Mouse (Mus musculus): ENCODE measurements at regions not wholly inside any gene's neighbourhood (a gene's known extent, or its start where the extent isn't known, plus 50 kb on each side); places are given as distances from the start of the nearest gene placed in this dataset.
A peak's percentile ranks its signal among the peaks of the same experiment; 100 is the strongest.

GRCm38 (mm10) chr1:121074569-121074968, 257.8 kb downstream of the Insig2 start:
- H3K4me1 ChIP-seq (ENCODE audit: control insufficient read depth, insufficient read depth, low read length), result no peaks in the 10 kb centered on the region
- 70% methylated on average over 1 of the region's 1 CpGs for WGBS
- no peak overlapping the region for H3K27ac ChIP-seq (ENCODE audit: low read length)
- H3K9me3 ChIP-seq (replicated peaks; ENCODE audit: control insufficient read depth, low read length), result no peaks in the 10 kb centered on the region
- H3K4me2 ChIP-seq (ENCODE audit: low read depth, low read length), result no peak overlapping the region
- no peak for ATAC-seq (replicated peaks; ENCODE audit: extremely low read depth, insufficient read depth, low FRiP score)
- no peak overlapping the region for H3K9ac ChIP-seq (ENCODE audit: low read length)
- no peaks in the 10 kb centered on the region for H3K36me3 ChIP-seq (ENCODE audit: control insufficient read depth, insufficient read depth)
- H3K4me3 ChIP-seq (ENCODE audit: low read length), result no peak overlapping the region
- H3K27me3 ChIP-seq (ENCODE audit: control insufficient read depth, insufficient read depth, low read length), result no peaks in the 10 kb centered on the region

GRCm38 (mm10) chr1:121082839-121083238, 249.6 kb downstream of the Insig2 start:
- WGBS, result 29% methylated on average over 5 of the region's 5 CpGs
- Histone ChIP-seq H3K9ac (ENCODE audit: low read length) (no peak overlapping the region), H3K27me3 (ENCODE audit: control insufficient read depth, insufficient read depth, low read length) (0 out of 2 replicates have a peak, but pooled peaks cover 2% of the 10 kb centered on the region), H3K9me3 (replicated peaks; ENCODE audit: control insufficient read depth, low read length) (no peaks in the 10 kb centered on the region), H3K27ac (ENCODE audit: low read length) (no peak overlapping the region), H3K4me1 (ENCODE audit: control insufficient read depth, insufficient read depth, low read length) (no peaks in the 10 kb centered on the region), H3K4me2 (ENCODE audit: low read depth, low read length) (no peak overlapping the region), H3K4me3 (ENCODE audit: low read length) (no peak overlapping the region), H3K36me3 (ENCODE audit: control insufficient read depth, insufficient read depth) (no peaks in the 10 kb centered on the region)
- ATAC-seq (replicated peaks; ENCODE audit: extremely low read depth, insufficient read depth, low FRiP score), result no peak

- ATAC-seq (replicated peaks; ENCODE audit: extremely low read depth, insufficient read depth, low FRiP score), result no peak
- no peaks in the 10 kb centered on the region for H3K9me3 ChIP-seq (replicated peaks; ENCODE audit: control insufficient read depth, low read length)
- 0 out of 2 replicates have a peak, but pooled peaks cover 2% of the 10 kb centered on the region for H3K27me3 ChIP-seq (ENCODE audit: control insufficient read depth, insufficient read depth, low read length)
- 43% methylated on average over 2 of the region's 2 CpGs for WGBS
- H3K4me3 ChIP-seq (ENCODE audit: low read length), result no peak overlapping the region
- no peak overlapping the region for H3K4me2 ChIP-seq (ENCODE audit: low read depth, low read length)
- no peak overlapping the region for H3K27ac ChIP-seq (ENCODE audit: low read length)
- H3K9ac ChIP-seq (ENCODE audit: low read length), result no peak overlapping the region
- H3K36me3 ChIP-seq (ENCODE audit: control insufficient read depth, insufficient read depth), result no peaks in the 10 kb centered on the region
- H3K4me1 ChIP-seq (ENCODE audit: control insufficient read depth, insufficient read depth, low read length), result no peaks in the 10 kb centered on the region
These were observed 247.2 kb downstream of the Insig2 start for GRCm38 (mm10) chr1:121085101-121085727.

GRCm38 (mm10) chr1:121087124-121087887, 245.1 kb downstream of the Insig2 start:
- 41% methylated on average over 7 of the region's 7 CpGs for WGBS
- ATAC-seq (replicated peaks; ENCODE audit: extremely low read depth, insufficient read depth, low FRiP score), result no peak
- H3K36me3 ChIP-seq (ENCODE audit: control insufficient read depth, insufficient read depth), result no peaks in the 10 kb centered on the region

GRCm38 (mm10) chr1:121090628-121091027, 241.8 kb downstream of the Insig2 start:
- Histone ChIP-seq H3K4me3 (ENCODE audit: low read length) (no peak overlapping the region), H3K27ac (ENCODE audit: low read length) (no peak overlapping the region), H3K4me1 (ENCODE audit: control insufficient read depth, insufficient read depth, low read length) (no peaks in the 10 kb centered on the region), H3K4me2 (ENCODE audit: low read depth, low read length) (no peak overlapping the region), H3K9me3 (replicated peaks; ENCODE audit: control insufficient read depth, low read length) (no peaks in the 10 kb centered on the region), H3K36me3 (ENCODE audit: control insufficient read depth, insufficient read depth) (no peaks in the 10 kb centered on the region), H3K27me3 (ENCODE audit: control insufficient read depth, insufficient read depth, low read length) (no peaks in the 10 kb centered on the region), H3K9ac (ENCODE audit: low read length) (no peak overlapping the region)
- WGBS, result 75% methylated on average over 4 of the region's 4 CpGs
- ATAC-seq (replicated peaks; ENCODE audit: extremely low read depth, insufficient read depth, low FRiP score), result no peak

More at GRCm38 (mm10) chr1:121087124-121087887, 245.1 kb downstream of the Insig2 start:
- H3K9ac ChIP-seq (ENCODE audit: low read length), result no peak overlapping the region
- H3K9me3 ChIP-seq (replicated peaks; ENCODE audit: control insufficient read depth, low read length), result no peaks in the 10 kb centered on the region
- no peak overlapping the region for H3K4me3 ChIP-seq (ENCODE audit: low read length)
- H3K27ac ChIP-seq (ENCODE audit: low read length), result no peak overlapping the region
- 0 out of 2 replicates have a peak, but pooled peaks cover 2% of the 10 kb centered on the region for H3K27me3 ChIP-seq (ENCODE audit: control insufficient read depth, insufficient read depth, low read length)
- H3K4me1 ChIP-seq (ENCODE audit: control insufficient read depth, insufficient read depth, low read length), result no peaks in the 10 kb centered on the region
- H3K4me2 ChIP-seq (ENCODE audit: low read depth, low read length), result no peak overlapping the region

- 51% methylated on average over 5 of the region's 5 CpGs for WGBS
- no peak for ATAC-seq (replicated peaks; ENCODE audit: extremely low read depth, insufficient read depth, low FRiP score)
- H3K27ac ChIP-seq (ENCODE audit: low read length), result no peak overlapping the region
These were observed 239.5 kb downstream of the Insig2 start for GRCm38 (mm10) chr1:121092870-121093269.

GRCm38 (mm10) chr1:121096551-121097550, 235.5 kb downstream of the Insig2 start:
- ATAC-seq (replicated peaks; ENCODE audit: extremely low read depth, insufficient read depth, low FRiP score), result peak; percentile 28; the same call in 1 of the 2 replicates
- H3K27me3 ChIP-seq (ENCODE audit: control insufficient read depth, insufficient read depth, low read length), result 0 out of 2 replicates have a peak, but pooled peaks cover 6% of the 10 kb centered on the region
- 7% methylated on average over 28 of the region's 28 CpGs for WGBS
- H3K27ac ChIP-seq (ENCODE audit: low read length), result no peak overlapping the region
- peak overlapping the region; percentile 47 for H3K4me3 ChIP-seq (ENCODE audit: low read length)
- no peaks in the 10 kb centered on the region for H3K4me1 ChIP-seq (ENCODE audit: control insufficient read depth, insufficient read depth, low read length)
- no peaks in the 10 kb centered on the region for H3K36me3 ChIP-seq (ENCODE audit: control insufficient read depth, insufficient read depth)
- H3K9ac ChIP-seq (ENCODE audit: low read length), result peak overlapping the region; percentile 51; the same call in 1 of the 2 replicates
- peak overlapping the region; percentile 74 for H3K4me2 ChIP-seq (ENCODE audit: low read depth, low read length)
- no peaks in the 10 kb centered on the region for H3K9me3 ChIP-seq (replicated peaks; ENCODE audit: control insufficient read depth, low read length)

More at GRCm38 (mm10) chr1:121092870-121093269, 239.5 kb downstream of the Insig2 start:
- Histone ChIP-seq H3K36me3 (ENCODE audit: control insufficient read depth, insufficient read depth) (no peaks in the 10 kb centered on the region), H3K27me3 (ENCODE audit: control insufficient read depth, insufficient read depth, low read length) (0 out of 2 replicates have a peak, but pooled peaks cover 2% of the 10 kb centered on the region), H3K4me1 (ENCODE audit: control insufficient read depth, insufficient read depth, low read length) (no peaks in the 10 kb centered on the region), H3K9ac (ENCODE audit: low read length) (no peak overlapping the region), H3K9me3 (replicated peaks; ENCODE audit: control insufficient read depth, low read length) (no peaks in the 10 kb centered on the region), H3K4me3 (ENCODE audit: low read length) (no peak overlapping the region), H3K4me2 (ENCODE audit: low read depth, low read length) (no peak overlapping the region)

GRCm38 (mm10) chr1:121111776-121112344, 220.5 kb downstream of the Insig2 start:
- H3K4me1 ChIP-seq (ENCODE audit: control insufficient read depth, insufficient read depth, low read length), result no peaks in the 10 kb centered on the region
- WGBS, result 69% methylated on average over 4 of the region's 4 CpGs
- H3K4me2 ChIP-seq (ENCODE audit: low read depth, low read length), result no peak overlapping the region
- H3K9me3 ChIP-seq (replicated peaks; ENCODE audit: control insufficient read depth, low read length), result no peaks in the 10 kb centered on the region
- H3K36me3 ChIP-seq (ENCODE audit: control insufficient read depth, insufficient read depth), result no peaks in the 10 kb centered on the region
- no peak overlapping the region for H3K27ac ChIP-seq (ENCODE audit: low read length)
- no peaks in the 10 kb centered on the region for H3K27me3 ChIP-seq (ENCODE audit: control insufficient read depth, insufficient read depth, low read length)
- H3K9ac ChIP-seq (ENCODE audit: low read length), result no peak overlapping the region
- no peak for ATAC-seq (replicated peaks; ENCODE audit: extremely low read depth, insufficient read depth, low FRiP score)
- H3K4me3 ChIP-seq (ENCODE audit: low read length), result no peak overlapping the region

Measured in heart, embryonic 16.5 days (tissue).